Mouse (Mus musculus) kidney, embryonic 14.5 days (tissue): ENCODE measurements around the gene Fsip1. TPM values are rescaled to one million over a fixed set of nuclear protein-coding genes. Genes with fewer than 3 reads are reported as not detected.

Experiments
- ATAC-seq: fragments of 200-750 bp; cut with Nextera tagmentation; 2 replicates; pipeline ENCODE4 v1.8.0; 2017; ENCODE audit warnings: moderate number of reproducible peaks, mild to moderate bottlenecking, moderate TSS enrichment, moderate library complexity; ENCODE audit not compliant: low FRiP score, low TSS enrichment
- H3K27ac ChIP-seq: fragments of 300-500 bp; sonication (generic); 2 replicates; pipeline ENCODE4 v1.5.1; 2014; ENCODE audit warnings: low read depth, mild to moderate bottlenecking, low read length, moderate library complexity, mixed read lengths
- H3K27me3 ChIP-seq: fragments of 300-500 bp; sonication (generic); 2 replicates; pipeline ENCODE4 v1.6.1; 2014; ENCODE audit warnings: mild to moderate bottlenecking, low read length; ENCODE audit not compliant: control insufficient read depth, insufficient read depth
- H3K36me3 ChIP-seq: fragments of 300-500 bp; sonication (generic); 2 replicates; pipeline ENCODE4 v1.6.1; 2014; ENCODE audit warnings: low read length, mixed read lengths; ENCODE audit not compliant: control insufficient read depth, insufficient read depth
- H3K4me1 ChIP-seq: fragments of 300-500 bp; sonication (generic); 2 replicates; pipeline ENCODE4 v1.6.1; 2014; ENCODE audit warnings: low read length, mixed read lengths; ENCODE audit not compliant: control insufficient read depth, insufficient read depth
- H3K4me2 ChIP-seq: fragments of 300-500 bp; sonication (generic); replicated peaks from 2 replicates; pipeline ENCODE4 v1.6.1; 2014; ENCODE audit warnings: low read depth, mild to moderate bottlenecking, low read length
- H3K4me3 ChIP-seq: fragments of 300-500 bp; sonication (generic); 2 replicates; pipeline ENCODE4 v1.5.1; 2014; ENCODE audit warnings: mild to moderate bottlenecking, low read length
- H3K9ac ChIP-seq: fragments of 300-500 bp; sonication (generic); 2 replicates; pipeline ENCODE4 v1.6.1; 2014; ENCODE audit warnings: low read depth, mild to moderate bottlenecking, low read length, moderate library complexity
- H3K9me3 ChIP-seq: fragments of 300-500 bp; sonication (generic); 2 replicates; pipeline ENCODE4 v1.6.1; 2016; ENCODE audit warnings: low read length; ENCODE audit not compliant: control insufficient read depth
- WGBS: fragments of 180-500 bp; shearing (Covaris S2); extraction: QIAGEN DNeasy Blood & Tissue Kit; methylation state at CpG from one replicate; pipeline ENCODE4 v1.1.7; 2014; 5-methylcytosine and 5-hydroxymethylcytosine counted together
- polyA plus RNA-seq: library from polyadenylated mRNA; unstranded; fragments of >200 nt; fragmentation: Nextera tagmentation; extraction: Ambion mirVana; gene quantifications from 2 replicates; pipeline ENCODE4 v1.2.1, GENCODE M21; 2014

The Fsip1 gene
- polyA plus RNA-seq, 1 experiment from 2014 or later = 1.7 TPM

GRCm38 (mm10) chr2:118127516-118128288, 129.1 kb downstream of the Fsip1 start:
- no peak overlapping the region for H3K27ac ChIP-seq
- H3K4me3 ChIP-seq = no peak overlapping the region

GRCm38 (mm10) chr2:118125943-118126470, 130.8 kb downstream of the Fsip1 start:
- no peak overlapping the region for H3K9ac ChIP-seq
- ATAC-seq = no peak
- H3K27me3 ChIP-seq = no peaks in the 10 kb centered on the region
- H3K4me2 ChIP-seq = no peak overlapping the region
- H3K9me3 ChIP-seq = no peaks in the 10 kb centered on the region
- peaks cover 38% of the 10 kb centered on the region for H3K36me3 ChIP-seq
- H3K27ac ChIP-seq = no peak overlapping the region; the same call in 1 of the 2 replicates
- WGBS = 51% methylated on average over 7 of the region's 7 CpGs
- H3K4me1 ChIP-seq = peaks cover 23% of the 10 kb centered on the region
- H3K4me3 ChIP-seq = no peak overlapping the region

More at GRCm38 (mm10) chr2:118127516-118128288, 129.1 kb downstream of the Fsip1 start:
- no peak overlapping the region for H3K4me2 ChIP-seq
- H3K9ac ChIP-seq = no peak overlapping the region
- peaks cover 23% of the 10 kb centered on the region for H3K4me1 ChIP-seq
- H3K36me3 ChIP-seq = peaks cover 27% of the 10 kb centered on the region
- ATAC-seq = no peak
- H3K27me3 ChIP-seq = no peaks in the 10 kb centered on the region
- WGBS = 79% methylated on average over 5 of the region's 5 CpGs
- H3K9me3 ChIP-seq = no peaks in the 10 kb centered on the region

- Histone ChIP-seq H3K36me3 (peaks cover 45% of the 10 kb centered on the region), H3K27me3 (no peaks in the 10 kb centered on the region), H3K9me3 (no peaks in the 10 kb centered on the region), H3K4me1 (peaks cover 23% of the 10 kb centered on the region), H3K27ac (no peak overlapping the region; the same call in 1 of the 2 replicates), H3K4me3 (no peak overlapping the region), H3K9ac (no peak overlapping the region), H3K4me2 (no peak overlapping the region)
- peak; percentile 60 for ATAC-seq
- WGBS = 63% methylated on average over 11 of the region's 11 CpGs
Observed at GRCm38 (mm10) chr2:118125211-118125939, 131.4 kb downstream of the Fsip1 start.

GRCm38 (mm10) chr2:118124437-118124836, 132.3 kb downstream of the Fsip1 start:
- H3K9me3 ChIP-seq = no peaks in the 10 kb centered on the region
- no peak overlapping the region for H3K27ac ChIP-seq
- ATAC-seq = no peak
- WGBS = 88% methylated on average over 7 of the region's 7 CpGs
- H3K4me1 ChIP-seq = peaks cover 23% of the 10 kb centered on the region
- no peak overlapping the region for H3K9ac ChIP-seq
- no peak overlapping the region for H3K4me3 ChIP-seq
- H3K27me3 ChIP-seq = no peaks in the 10 kb centered on the region
- H3K36me3 ChIP-seq = peaks cover 54% of the 10 kb centered on the region
- no peak overlapping the region for H3K4me2 ChIP-seq

- ATAC-seq = no peak
- H3K9me3 ChIP-seq = no peaks in the 10 kb centered on the region
- H3K4me3 ChIP-seq = no peak overlapping the region
Observed at GRCm38 (mm10) chr2:118123743-118124142, 133.0 kb downstream of the Fsip1 start.

GRCm38 (mm10) chr2:118122291-118122690, 134.5 kb downstream of the Fsip1 start:
- WGBS = 92% methylated on average over 6 of the region's 6 CpGs
- Histone ChIP-seq H3K27me3 (no peaks in the 10 kb centered on the region), H3K4me1 (peaks cover 15% of the 10 kb centered on the region), H3K9me3 (no peaks in the 10 kb centered on the region), H3K4me2 (no peak overlapping the region), H3K9ac (no peak overlapping the region), H3K4me3 (no peak overlapping the region), H3K36me3 (peaks cover 68% of the 10 kb centered on the region), H3K27ac (no peak overlapping the region)
- no peak for ATAC-seq

More at GRCm38 (mm10) chr2:118123743-118124142, 133.0 kb downstream of the Fsip1 start:
- Histone ChIP-seq H3K9ac (no peak overlapping the region), H3K27me3 (no peaks in the 10 kb centered on the region), H3K27ac (no peak overlapping the region), H3K4me1 (peaks cover 20% of the 10 kb centered on the region), H3K36me3 (peaks cover 61% of the 10 kb centered on the region), H3K4me2 (no peak overlapping the region)
- WGBS = 65% methylated on average over 9 of the region's 9 CpGs

- H3K4me2 ChIP-seq = no peak overlapping the region
- no peak overlapping the region for H3K9ac ChIP-seq
- WGBS = 91% methylated on average over 7 of the region's 7 CpGs
- H3K36me3 ChIP-seq = peaks cover 79% of the 10 kb centered on the region
- H3K27me3 ChIP-seq = no peaks in the 10 kb centered on the region
- H3K4me3 ChIP-seq = no peak overlapping the region
- H3K9me3 ChIP-seq = no peaks in the 10 kb centered on the region
- ATAC-seq = no peak
- peaks cover 10% of the 10 kb centered on the region for H3K4me1 ChIP-seq
- H3K27ac ChIP-seq = no peak overlapping the region
Observed at GRCm38 (mm10) chr2:118120751-118121150, 136.0 kb downstream of the Fsip1 start.

GRCm38 (mm10) chr2:118120095-118120494, 136.7 kb downstream of the Fsip1 start:
- Histone ChIP-seq H3K9me3 (no peaks in the 10 kb centered on the region), H3K4me2 (no peak overlapping the region), H3K9ac (no peak overlapping the region), H3K27me3 (no peaks in the 10 kb centered on the region), H3K4me3 (no peak overlapping the region), H3K36me3 (peaks cover 77% of the 10 kb centered on the region), H3K4me1 (peaks cover 3% of the 10 kb centered on the region; the same call in 1 of the 2 replicates), H3K27ac (no peak overlapping the region)
- 96% methylated on average over 11 of the region's 11 CpGs for WGBS
- ATAC-seq = no peak

GRCm38 (mm10) chr2:118119684-118120083, 137.1 kb downstream of the Fsip1 start:
- Histone ChIP-seq H3K4me1 (no peaks in the 10 kb centered on the region), H3K27ac (no peak overlapping the region), H3K4me3 (no peak overlapping the region), H3K36me3 (peaks cover 73% of the 10 kb centered on the region), H3K9me3 (no peaks in the 10 kb centered on the region), H3K4me2 (no peak overlapping the region), H3K9ac (no peak overlapping the region), H3K27me3 (no peaks in the 10 kb centered on the region)
- no peak for ATAC-seq
- 94% methylated on average over 12 of the region's 12 CpGs for WGBS
